Mouse (Mus musculus): ENCODE measurements at regions not wholly inside any gene's neighbourhood (a gene's known extent, or its start where the extent isn't known, plus 50 kb on each side); places are given as distances from the start of the nearest gene placed in this dataset.

DNA sequence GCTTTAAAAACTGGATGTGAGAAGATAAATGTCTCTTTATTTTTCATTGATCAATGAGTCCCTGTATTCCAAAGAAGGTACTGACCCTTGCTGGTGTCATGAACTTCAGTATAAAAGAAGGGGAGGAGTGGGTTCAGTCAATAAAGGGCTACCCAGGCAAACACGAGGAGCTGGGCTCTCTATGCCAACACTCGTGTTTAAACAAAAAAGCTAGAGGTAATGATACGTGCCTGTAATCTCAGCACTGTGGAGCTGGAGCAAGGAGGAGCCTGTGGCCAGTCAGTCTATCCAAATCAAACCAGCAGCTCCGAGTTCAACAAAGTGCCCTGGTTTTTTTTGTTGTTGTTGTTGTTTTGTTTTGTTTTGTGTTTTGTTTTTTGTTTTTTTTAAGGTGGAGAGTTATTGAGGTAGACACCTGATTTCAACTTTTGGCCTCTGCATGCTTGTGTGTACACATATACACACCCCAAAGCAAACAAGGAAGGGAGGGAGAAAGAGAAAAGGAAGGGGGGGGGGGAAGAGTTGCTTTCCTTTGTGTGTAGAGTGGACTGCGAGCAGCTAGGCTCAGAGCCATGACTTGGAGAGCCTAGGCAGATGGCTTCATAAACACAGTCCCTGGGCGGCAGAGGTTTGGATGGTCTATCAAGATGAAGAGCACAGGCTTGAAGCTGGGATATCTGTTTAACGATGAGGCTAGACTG is 174.2 kb upstream of the Cxcr4 start:
- 51% methylated on average over 7 of the region's 7 CpGs for WGBS
- no peak for ATAC-seq (ENCODE audit: low read depth)
- no peaks in the 10 kb centered on the region for H3K9me3 ChIP-seq
- no peak overlapping the region for H3K9ac ChIP-seq
- no peak overlapping the region for H3K4me2 ChIP-seq
- H3K4me3 ChIP-seq = no peak overlapping the region
- no peak overlapping the region for H3K27ac ChIP-seq (replicated peaks)
- peaks cover 6% of the 10 kb centered on the region; the same call in 1 of the 2 replicates for H3K4me1 ChIP-seq (replicated peaks)
- no peaks in the 10 kb centered on the region for H3K36me3 ChIP-seq
- peaks cover 16% of the 10 kb centered on the region for H3K27me3 ChIP-seq

DNA sequence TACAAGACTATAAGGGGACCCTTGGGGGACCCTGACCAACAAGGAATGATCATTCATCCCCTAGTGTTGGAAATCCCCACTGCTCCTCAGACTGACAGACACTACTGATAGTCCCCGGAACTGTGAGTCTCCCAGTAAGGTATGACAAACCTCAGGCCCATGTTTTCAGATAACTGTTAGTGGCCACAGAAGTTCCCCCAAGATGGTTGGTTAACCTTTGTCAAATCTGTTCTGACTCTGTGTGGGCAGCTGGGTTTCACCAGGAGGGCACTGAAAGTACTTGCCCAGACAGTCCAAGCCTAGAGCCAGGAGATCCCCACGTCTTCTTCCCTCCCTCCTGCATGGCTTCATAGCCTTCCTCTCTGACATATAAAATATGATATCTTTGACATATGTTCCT is 173.5 kb upstream of the Cxcr4 start:
- Histone ChIP-seq H3K27me3 (peaks cover 16% of the 10 kb centered on the region), H3K9me3 (no peaks in the 10 kb centered on the region)

DNA sequence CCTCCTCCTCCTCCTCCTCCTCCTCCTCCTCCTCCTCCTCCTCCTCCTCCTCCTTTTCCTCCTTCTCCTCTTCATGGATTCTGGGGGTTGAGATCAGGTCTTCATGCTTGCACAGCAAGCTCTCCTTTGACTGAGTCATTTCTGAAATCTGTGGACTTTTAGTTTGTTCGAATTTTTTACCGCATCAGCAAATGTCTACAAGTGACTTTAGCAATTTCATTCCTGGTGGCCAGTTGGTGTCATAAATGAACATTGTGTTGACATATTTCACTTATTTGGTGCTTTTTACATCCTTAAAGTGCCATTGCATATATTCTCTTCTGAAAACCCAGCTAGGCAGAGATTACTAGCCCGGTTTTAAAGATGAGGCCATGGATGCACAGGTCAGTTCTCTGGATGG is 173.0 kb upstream of the Cxcr4 start:
- 92% methylated on average over 3 of the region's 3 CpGs for WGBS
- no peak overlapping the region for H3K27ac ChIP-seq (replicated peaks)
- no peak overlapping the region for H3K4me3 ChIP-seq
- no peaks in the 10 kb centered on the region for H3K36me3 ChIP-seq
- ATAC-seq (ENCODE audit: low read depth) = no peak
- no peaks in the 10 kb centered on the region for H3K9me3 ChIP-seq
- H3K9ac ChIP-seq = no peak overlapping the region
- H3K27me3 ChIP-seq = peaks cover 16% of the 10 kb centered on the region
- H3K4me2 ChIP-seq = no peak overlapping the region
- H3K4me1 ChIP-seq (replicated peaks) = peaks cover 6% of the 10 kb centered on the region; the same call in 1 of the 2 replicates

More for the DNA sequence above, 173.5 kb upstream of the Cxcr4 start:
- H3K4me3 ChIP-seq = no peak overlapping the region
- H3K27ac ChIP-seq (replicated peaks) = no peak overlapping the region
- no peaks in the 10 kb centered on the region for H3K36me3 ChIP-seq
- peaks cover 6% of the 10 kb centered on the region; the same call in 1 of the 2 replicates for H3K4me1 ChIP-seq (replicated peaks)
- WGBS = 75% methylated on average over 2 of the region's 2 CpGs
- no peak overlapping the region for H3K4me2 ChIP-seq
- no peak for ATAC-seq (ENCODE audit: low read depth)
- H3K9ac ChIP-seq = no peak overlapping the region

DNA sequence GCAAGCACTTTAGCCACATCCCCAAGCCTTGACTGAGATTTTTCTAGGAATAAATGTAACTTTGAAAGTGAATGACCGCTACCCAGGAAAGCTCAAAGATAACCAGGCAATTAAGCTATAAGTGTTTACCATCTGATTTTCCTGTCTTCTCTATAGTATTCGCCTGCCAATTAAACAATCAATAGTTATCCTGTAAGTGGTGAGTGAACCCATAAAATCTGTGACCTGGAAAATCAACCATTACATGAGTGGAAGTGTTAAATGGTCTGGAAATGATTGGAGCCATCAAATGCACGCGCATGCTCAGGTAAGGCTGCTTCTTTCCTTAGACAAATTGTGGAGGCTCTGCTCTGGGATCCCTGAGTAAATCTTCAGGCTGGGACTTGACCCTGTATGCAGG is 170.8 kb upstream of the Cxcr4 start:
- 28% methylated on average over 4 of the region's 4 CpGs for WGBS

DNA sequence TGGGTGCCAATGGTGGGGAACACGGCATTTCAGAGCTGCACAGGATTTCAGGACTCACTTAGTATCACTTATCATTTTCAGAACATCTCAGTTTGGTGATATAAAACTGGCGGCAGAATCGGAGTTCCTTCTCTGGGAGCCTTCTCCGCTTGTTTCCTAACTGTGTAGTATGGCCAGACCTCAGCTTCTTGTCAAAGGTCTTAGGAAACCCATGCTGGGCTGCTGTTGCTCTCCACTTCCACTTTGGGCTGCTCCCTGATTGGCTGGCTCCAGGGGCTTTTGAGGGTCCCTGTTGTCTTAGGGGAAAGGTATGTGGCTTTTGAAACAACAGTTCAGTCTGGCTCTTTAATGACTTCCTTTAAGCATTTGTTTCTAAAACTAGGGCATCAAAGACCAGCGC is 170.0 kb upstream of the Cxcr4 start:
- no peak for ATAC-seq (ENCODE audit: low read depth)

More for the DNA sequence above, 170.8 kb upstream of the Cxcr4 start:
- no peak overlapping the region for H3K27ac ChIP-seq (replicated peaks)
- no peak overlapping the region for H3K9ac ChIP-seq
- no peak overlapping the region for H3K4me2 ChIP-seq
- H3K9me3 ChIP-seq = no peaks in the 10 kb centered on the region
- H3K4me3 ChIP-seq = no peak overlapping the region
- no peak for ATAC-seq (ENCODE audit: low read depth)
- H3K4me1 ChIP-seq (replicated peaks) = peaks cover 6% of the 10 kb centered on the region; the same call in 1 of the 2 replicates
- no peaks in the 10 kb centered on the region for H3K36me3 ChIP-seq
- H3K27me3 ChIP-seq = peaks cover 16% of the 10 kb centered on the region

DNA sequence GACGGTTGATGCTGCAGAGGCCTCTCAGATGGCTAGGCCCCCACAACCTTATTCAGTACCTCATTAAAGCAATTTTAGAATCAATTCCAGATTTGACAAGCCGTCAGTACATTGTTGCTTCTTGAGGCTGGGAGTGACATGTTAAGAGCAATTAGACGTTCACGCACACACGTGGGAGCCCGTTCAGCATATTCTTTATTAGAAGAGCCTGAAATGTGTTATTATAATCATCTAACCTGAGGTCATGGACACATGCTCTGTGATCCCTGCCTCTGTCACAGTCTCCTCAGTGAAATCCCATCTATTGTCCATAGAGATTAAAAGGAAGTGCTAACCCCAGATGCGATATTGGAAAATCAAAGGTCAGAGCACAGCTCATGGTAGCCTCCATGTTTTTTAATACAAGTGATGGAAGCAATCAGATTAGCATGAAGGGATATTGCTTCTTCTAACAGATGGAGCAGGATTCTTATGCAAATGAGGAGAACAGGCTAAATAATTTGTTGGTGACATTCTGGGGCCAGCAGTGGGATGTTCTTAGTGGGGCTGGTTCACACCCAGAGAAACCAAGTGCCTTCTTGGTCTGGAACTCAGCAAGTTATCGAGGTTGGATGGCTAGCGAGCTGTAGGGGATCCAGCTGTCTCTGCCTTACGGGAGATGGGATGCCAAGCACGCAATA is 166.8 kb upstream of the Cxcr4 start:
- Histone ChIP-seq H3K9ac (no peak overlapping the region), H3K27ac (replicated peaks) (no peak overlapping the region)
- WGBS = 79% methylated on average over 11 of the region's 11 CpGs

More for the DNA sequence above, 170.0 kb upstream of the Cxcr4 start:
- 82% methylated on average over 5 of the region's 5 CpGs for WGBS
- Histone ChIP-seq H3K27me3 (peaks cover 16% of the 10 kb centered on the region), H3K9ac (no peak overlapping the region), H3K27ac (replicated peaks) (no peak overlapping the region), H3K4me1 (replicated peaks) (peaks cover 6% of the 10 kb centered on the region; the same call in 1 of the 2 replicates), H3K4me3 (no peak overlapping the region), H3K9me3 (no peaks in the 10 kb centered on the region), H3K4me2 (no peak overlapping the region), H3K36me3 (no peaks in the 10 kb centered on the region)

DNA sequence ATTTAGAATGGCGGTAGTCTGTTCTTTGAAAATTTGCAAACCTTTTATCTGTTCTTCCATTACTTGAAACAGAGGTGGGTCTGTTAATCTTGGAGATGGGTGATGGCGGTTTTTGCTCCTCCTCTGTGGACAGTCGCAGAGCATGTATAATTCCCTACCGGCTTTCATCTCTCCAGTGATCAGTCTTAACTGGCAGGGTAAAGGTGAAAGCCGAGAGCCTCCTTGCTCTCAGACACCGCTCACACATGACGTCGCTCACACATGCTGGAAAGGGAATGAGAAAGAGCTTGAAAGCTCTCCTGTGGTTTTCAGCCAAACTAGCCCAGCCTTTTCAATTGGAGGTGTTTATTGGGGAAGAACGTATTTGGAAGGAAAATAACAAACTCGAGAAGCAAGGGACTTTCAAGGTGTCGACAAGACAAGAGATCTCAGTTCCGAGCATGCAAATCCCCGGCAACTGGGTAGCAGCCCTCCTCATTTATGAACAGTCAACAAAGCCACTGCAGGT is 166.3 kb upstream of the Cxcr4 start:
- ATAC-seq (ENCODE audit: low read depth) = no peak
- 76% methylated on average over 13 of the region's 13 CpGs for WGBS

More for the DNA sequence above, 166.8 kb upstream of the Cxcr4 start:
- no peaks in the 10 kb centered on the region for H3K27me3 ChIP-seq
- H3K9me3 ChIP-seq = no peaks in the 10 kb centered on the region
- no peak overlapping the region for H3K4me2 ChIP-seq
- ATAC-seq (ENCODE audit: low read depth) = no peak
- no peaks in the 10 kb centered on the region for H3K36me3 ChIP-seq
- peaks cover 6% of the 10 kb centered on the region; the same call in 1 of the 2 replicates for H3K4me1 ChIP-seq (replicated peaks)
- no peak overlapping the region for H3K4me3 ChIP-seq

DNA sequence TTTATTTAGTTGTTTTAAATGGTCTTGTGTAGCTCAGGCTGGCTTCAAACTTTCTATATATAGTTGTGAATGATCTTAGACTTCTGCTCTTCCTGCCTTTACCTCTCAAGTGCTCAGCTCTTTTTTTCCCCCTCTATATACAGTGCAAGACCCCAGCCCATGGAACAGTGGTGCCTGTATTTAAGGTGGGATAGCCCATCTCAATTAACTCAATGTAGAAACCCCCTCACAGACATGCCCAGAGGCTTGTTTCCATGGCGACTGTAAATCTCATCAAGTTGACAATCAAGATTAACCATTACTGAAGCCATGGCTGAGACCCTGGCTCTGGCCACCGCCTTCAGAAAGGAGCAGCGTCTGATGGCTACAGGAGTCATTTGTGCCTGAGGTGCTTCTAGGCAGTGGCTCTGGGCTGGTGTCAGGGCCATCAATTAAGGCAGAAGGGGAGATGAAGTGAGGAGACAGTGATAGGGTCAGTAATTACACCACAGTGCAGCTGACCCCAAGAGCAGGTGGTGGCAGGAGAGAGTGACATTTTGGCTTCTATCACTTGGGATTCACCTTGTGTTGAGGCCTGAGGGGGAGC is 161.4 kb upstream of the Cxcr4 start:
- Histone ChIP-seq H3K4me1 (replicated peaks) (0 out of 2 replicates have a peak, but pooled peaks cover 4% of the 10 kb centered on the region), H3K4me2 (no peak overlapping the region), H3K4me3 (no peak overlapping the region), H3K27me3 (no peaks in the 10 kb centered on the region), H3K27ac (replicated peaks) (no peak overlapping the region), H3K9me3 (no peaks in the 10 kb centered on the region), H3K36me3 (no peaks in the 10 kb centered on the region), H3K9ac (no peak overlapping the region)
- 55% methylated on average over 3 of the region's 3 CpGs for WGBS
- ATAC-seq (ENCODE audit: low read depth) = no peak

More for the DNA sequence above, 166.3 kb upstream of the Cxcr4 start:
- Histone ChIP-seq H3K4me1 (replicated peaks) (peaks cover 10% of the 10 kb centered on the region; the same call in 1 of the 2 replicates), H3K9ac (no peak overlapping the region), H3K27me3 (no peaks in the 10 kb centered on the region), H3K4me3 (no peak overlapping the region), H3K9me3 (no peaks in the 10 kb centered on the region), H3K27ac (replicated peaks) (no peak overlapping the region), H3K4me2 (no peak overlapping the region), H3K36me3 (no peaks in the 10 kb centered on the region)

DNA sequence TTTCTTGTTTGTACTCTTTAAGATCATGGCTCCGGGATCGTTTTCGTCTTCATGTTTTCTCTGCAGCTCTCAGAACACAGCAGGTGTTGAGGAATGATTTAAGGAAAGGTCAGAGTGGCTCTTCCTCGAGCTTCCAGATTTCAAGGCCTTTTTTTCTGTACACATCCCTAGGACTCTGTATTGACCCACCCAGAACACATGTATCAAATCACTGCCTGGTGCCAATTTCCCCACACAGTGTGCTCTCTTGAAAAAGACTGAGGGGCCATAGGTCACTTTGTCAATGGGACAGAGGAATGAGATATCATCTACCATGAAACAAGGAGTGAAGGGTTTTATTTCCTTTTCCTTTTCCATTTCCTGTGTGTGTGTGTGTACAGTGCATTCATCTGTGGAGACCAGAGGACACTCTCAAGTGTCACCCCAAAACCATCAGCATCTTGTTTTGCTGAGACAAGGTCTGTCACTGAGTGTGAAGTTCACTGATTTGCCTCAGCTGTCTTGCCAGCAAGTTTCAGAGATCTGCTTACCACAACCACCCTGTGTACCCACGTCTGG is 157.4 kb upstream of the Cxcr4 start:
- no peaks in the 10 kb centered on the region for H3K36me3 ChIP-seq
- no peak overlapping the region for H3K9ac ChIP-seq
- no peaks in the 10 kb centered on the region for H3K27me3 ChIP-seq
- no peak overlapping the region for H3K27ac ChIP-seq (replicated peaks)
- H3K4me1 ChIP-seq (replicated peaks) = 0 out of 2 replicates have a peak, but pooled peaks cover 4% of the 10 kb centered on the region
- no peak for ATAC-seq (ENCODE audit: low read depth)
- no peaks in the 10 kb centered on the region for H3K9me3 ChIP-seq
- H3K4me2 ChIP-seq = no peak overlapping the region
- no peak overlapping the region for H3K4me3 ChIP-seq
- 72% methylated on average over 5 of the region's 5 CpGs for WGBS

DNA sequence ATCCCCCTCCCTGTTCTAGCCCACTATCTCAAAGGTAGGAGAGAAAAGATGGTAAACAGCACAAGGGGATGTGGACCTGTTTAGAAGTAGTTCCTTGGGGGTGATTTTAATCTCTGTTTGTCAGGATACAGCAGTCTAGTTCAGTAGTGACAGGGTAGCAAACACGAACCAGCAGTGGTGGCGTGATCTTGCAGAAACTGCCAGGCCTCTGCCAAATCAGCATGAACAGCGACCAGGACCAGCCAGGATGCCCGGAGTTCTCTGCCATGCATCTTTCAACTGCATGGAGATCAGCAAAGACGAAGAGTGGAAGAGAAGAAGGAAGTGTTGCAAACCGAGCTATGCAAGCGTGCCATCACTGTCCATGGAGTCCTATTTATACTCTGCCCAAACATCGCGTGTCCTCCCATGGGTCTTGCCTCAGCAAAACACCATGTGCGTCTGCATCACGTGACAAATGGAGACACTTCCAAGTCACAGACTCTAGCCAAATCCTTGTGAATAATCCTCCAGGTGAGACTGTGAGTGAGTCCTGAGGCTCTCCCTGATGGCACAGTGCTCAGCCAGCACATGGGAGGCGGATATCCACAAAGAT is 155.2 kb upstream of the Cxcr4 start:
- Histone ChIP-seq H3K27ac (replicated peaks) (no peak overlapping the region), H3K4me3 (no peak overlapping the region), H3K27me3 (no peaks in the 10 kb centered on the region), H3K9ac (no peak overlapping the region), H3K4me2 (no peak overlapping the region), H3K9me3 (no peaks in the 10 kb centered on the region), H3K4me1 (replicated peaks) (no peaks in the 10 kb centered on the region), H3K36me3 (no peaks in the 10 kb centered on the region)
- 90% methylated on average over 12 of the region's 12 CpGs for WGBS
- ATAC-seq (ENCODE audit: low read depth) = no peak

DNA sequence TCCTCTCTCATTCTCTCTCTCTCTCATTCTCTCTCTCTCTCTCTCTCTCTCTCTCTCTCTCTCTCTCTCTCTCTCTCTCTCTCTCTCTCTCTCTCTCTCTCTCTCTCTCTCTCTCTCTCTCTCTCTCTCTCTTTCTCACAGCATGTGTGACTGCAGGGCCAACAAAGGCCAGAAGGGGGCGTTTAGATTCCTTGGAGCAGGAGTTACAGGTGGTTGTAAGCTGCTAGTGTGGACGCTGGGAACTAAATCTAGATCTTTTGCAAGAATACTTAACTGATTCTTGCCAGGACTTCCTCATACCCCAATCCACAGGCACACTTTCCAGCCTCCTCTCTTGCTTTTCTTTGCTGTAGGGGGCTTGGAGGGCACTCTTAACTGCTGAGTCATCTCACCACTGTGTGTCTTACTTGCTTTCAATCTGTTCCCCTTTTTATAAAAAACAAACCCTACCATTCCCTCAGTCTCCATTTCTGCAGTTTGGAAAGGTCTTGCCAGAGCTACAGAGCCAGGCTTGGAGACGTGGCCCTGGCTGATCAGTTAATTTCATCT is 154.4 kb upstream of the Cxcr4 start:
- Histone ChIP-seq H3K27me3 (no peaks in the 10 kb centered on the region), H3K36me3 (no peaks in the 10 kb centered on the region), H3K4me2 (no peak overlapping the region), H3K4me1 (replicated peaks) (no peaks in the 10 kb centered on the region), H3K27ac (replicated peaks) (no peak overlapping the region), H3K9ac (no peak overlapping the region), H3K4me3 (no peak overlapping the region), H3K9me3 (no peaks in the 10 kb centered on the region)
- 68% methylated on average over 3 of the region's 3 CpGs for WGBS
- no peak for ATAC-seq (ENCODE audit: low read depth)

Data from neural tube, embryonic 13.5 days (tissue).